21 mouse cellular contexts compared by ENCODE assay signal in the genomic region with DNA sequence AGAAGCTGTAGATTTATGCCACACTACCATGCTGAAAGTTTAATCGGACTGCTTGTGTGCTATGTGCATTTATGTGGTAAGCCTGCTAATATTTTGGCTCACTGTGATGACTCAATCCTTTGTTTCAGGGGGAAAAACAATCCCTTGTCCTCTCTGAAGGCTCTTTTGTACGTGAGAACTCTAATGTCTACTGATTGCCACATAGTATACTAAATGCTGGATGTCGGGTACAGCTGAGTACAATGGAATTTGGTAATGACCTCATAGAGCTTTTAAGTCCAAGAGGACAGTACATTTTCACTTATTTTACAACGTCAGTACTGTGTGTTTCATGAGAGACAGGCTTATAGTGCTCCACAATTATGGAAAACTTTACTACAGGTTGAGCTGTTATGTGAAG. TPM values are rescaled to one million over a fixed set of nuclear protein-coding genes. Genes with fewer than 3 reads are reported as not detected.
DNase-seq lines count a peak whose midpoint lies in the region; ATAC-seq and TF ChIP-seq lines count a peak whose summit lies in the region.
"Had no signal": no experiment of that assay in that cellular context is flagged by ENCODE, and none has a peak within 500 bp of the region (broad histone marks: within the 10 kb centered on the region; RNA-seq: fewer than 3 reads in every experiment).

No protein-coding gene starts in this region.

- H3K27ac ChIP-seq in layer of hippocampus, adult 2 months, result peak overlapping the region; percentile 57; the same call in 1 of the 2 replicates
- no peak overlapping the region for H3K27ac ChIP-seq in liver, postnatal 0 days (ENCODE audit: low read depth)
- no peak overlapping the region for H3K27ac ChIP-seq in liver, embryonic 12.5 days
- no peak overlapping the region for H3K27ac ChIP-seq in gastrocnemius, adult 2 months
- H3K27ac ChIP-seq: embryonic facial prominence, embryonic 10.5 days; forebrain, embryonic 10.5 days; hindbrain, embryonic 15.5 days had no signal

- TF ChIP-seq EP300 in liver, postnatal 0 days (IDR thresholded peaks at IDR 0.05; ENCODE audit: low read depth), result no peak

- H3K27me3 ChIP-seq in liver, postnatal 0 days (ENCODE audit: insufficient read depth, low read length), result no peaks in the 10 kb centered on the region
- no peaks in the 10 kb centered on the region for H3K27me3 ChIP-seq in liver, embryonic 12.5 days (replicated peaks)
- H3K27me3 ChIP-seq: heart, embryonic 12.5 days; hindbrain, embryonic 15.5 days had no signal

- 57% methylated on average over 4 of the region's 4 CpGs for WGBS in liver, postnatal 0 days (ENCODE audit: insufficient replicate concordance)
- 69% methylated on average over 4 of the region's 4 CpGs for WGBS in liver, embryonic 12.5 days (ENCODE audit: insufficient replicate concordance)

- no peaks in the 10 kb centered on the region for H3K9me3 ChIP-seq in liver, postnatal 0 days (ENCODE audit: low read length)
- H3K9me3 ChIP-seq in liver, embryonic 12.5 days (replicated peaks), result no peaks in the 10 kb centered on the region
- H3K9me3 ChIP-seq: embryonic facial prominence, embryonic 10.5 days; forebrain, embryonic 10.5 days; heart, embryonic 12.5 days; hindbrain, embryonic 15.5 days had no signal

- DNase-seq in layer of hippocampus, adult 2 months (ENCODE audit: low spot score in 2 of 2), result no peak
- DNase-seq in layer of hippocampus, postnatal 25 days (ENCODE audit: extremely low spot score in 1 of 2, low spot score in 1 of 2), result no peak
- no peak for DNase-seq in liver, postnatal 0 days
- peak; percentile 62 for DNase-seq in Muller cell, postnatal 12 days (ENCODE audit: inconsistent ontology term)
- DNase-seq in fibroblast of lung, adult 2 months (ENCODE audit: low read depth), result peak; percentile 7
- DNase-seq in gastrocnemius, adult 2 months, result no peak
- DNase-seq in thymus, adult 18-20 months, result no peak
- DNase-seq: adrenal gland, adult 2 months; adrenal gland, postnatal 25 days; cerebellum, adult 11 months; cerebellum, adult 9-11 months; cerebellum, postnatal 36 days; gastrocnemius, postnatal 14 days; heart, postnatal 36 days had no signal

- H3K4me1 ChIP-seq in liver, postnatal 0 days (ENCODE audit: insufficient read depth), result no peaks in the 10 kb centered on the region
- no peaks in the 10 kb centered on the region for H3K4me1 ChIP-seq in liver, embryonic 12.5 days
- H3K4me1 ChIP-seq: hindbrain, embryonic 15.5 days had no signal

- intact Hi-C loops in gastrocnemius, adult 2 months (cut with DNase I), result no loop called here

- peak; percentile 64 for ATAC-seq in liver, postnatal 0 days
- no peak for ATAC-seq in liver, embryonic 12.5 days
- ATAC-seq: forebrain, embryonic 14.5 days; intestine, embryonic 16.5 days had no signal

- no peak overlapping the region for H3K4me3 ChIP-seq in layer of hippocampus, adult 2 months
- H3K4me3 ChIP-seq in liver, postnatal 0 days (ENCODE audit: low read depth, low read length), result no peak overlapping the region
- H3K4me3 ChIP-seq in liver, embryonic 12.5 days, result no peak overlapping the region
- H3K4me3 ChIP-seq in gastrocnemius, adult 2 months, result no peak overlapping the region
- H3K4me3 ChIP-seq: embryonic facial prominence, embryonic 10.5 days; forebrain, embryonic 10.5 days; heart, embryonic 12.5 days; hindbrain, embryonic 15.5 days had no signal

- no peak overlapping the region for H3K9ac ChIP-seq in liver, postnatal 0 days (replicated peaks)
- H3K9ac ChIP-seq in liver, embryonic 12.5 days, result no peak overlapping the region
- H3K9ac ChIP-seq: heart, embryonic 12.5 days; hindbrain, embryonic 15.5 days had no signal

- TF ChIP-seq CTCF in layer of hippocampus, adult 2 months (conservative IDR thresholded peaks at IDR 0.05), result no peak
- no peak for TF ChIP-seq CTCF in liver, postnatal 0 days (IDR thresholded peaks at IDR 0.05; ENCODE audit: low read depth)
- TF ChIP-seq CTCF in gastrocnemius, adult 2 months (IDR thresholded peaks at IDR 0.05), result no peak

- H3K36me3 ChIP-seq in liver, postnatal 0 days (replicated peaks; ENCODE audit: insufficient read depth, low read length), result no peaks in the 10 kb centered on the region
- H3K36me3 ChIP-seq in liver, embryonic 12.5 days, result no peaks in the 10 kb centered on the region
- H3K36me3 ChIP-seq: embryonic facial prominence, embryonic 10.5 days; forebrain, embryonic 10.5 days; hindbrain, embryonic 15.5 days had no signal

- no peak overlapping the region for H3K4me2 ChIP-seq in liver, postnatal 0 days (ENCODE audit: low read depth, low read length)
- no peak overlapping the region for H3K4me2 ChIP-seq in liver, embryonic 12.5 days
- H3K4me2 ChIP-seq: heart, embryonic 12.5 days; hindbrain, embryonic 15.5 days had no signal

RNA-seq across cellular contexts. Expression of a gene that starts 59.1 kb away (rescaled TPM):
- 10 to 100 TPM; 52.2 to 59.9 TPM for total RNA-seq in layer of hippocampus, adult 2 months (2021)
- 10 to 100 TPM; 44.7 to 50.8 TPM for total RNA-seq in layer of hippocampus, postnatal 25 days (2021)
- polyA plus RNA-seq in liver, postnatal 0 days (2015; fragmentation: Nextera tagmentation; extraction: Ambion mirVana), result 9.1 and 11.1 TPM in 2 replicates
- 7.1 and 7.9 TPM in 2 replicates for polyA plus RNA-seq in liver, embryonic 12.5 days (2016; fragmentation: Nextera tagmentation; extraction: Ambion mirVana)
- 1 to 10 TPM; 3.2 to 5.9 TPM for total RNA-seq in gastrocnemius, adult 2 months (2021)

Comparison
In these comparisons a context has a peak if more than half of its experiments do, and no peak if none do; other contexts are left out.
1. DNase-seq: peak in Muller cell, postnatal 12 days (single experiment) and fibroblast of lung, adult 2 months (single experiment); none in layer of hippocampus, adult 2 months (0 of 2), layer of hippocampus, postnatal 25 days (0 of 2), liver, postnatal 0 days (single experiment), gastrocnemius, adult 2 months (single experiment) and thymus, adult 18-20 months (0 of 2).
2. RNA of a gene that starts 59.1 kb away (total RNA-seq): 52.2 to 59.9 TPM in layer of hippocampus, adult 2 months and 44.7 to 50.8 TPM in layer of hippocampus, postnatal 25 days; 3.2 to 5.9 TPM in gastrocnemius, adult 2 months; every median in the first group is over 4 times any median in the second.